Mouse (Mus musculus) brain, embryonic 18.5 days (tissue): ENCODE data around the gene Btn1a1.

Source experiments
- DNase-seq: peaks from one replicate; pipeline ENCODE4 v3.0.0-alpha.2; 2012; ENCODE audit warnings: low read depth, low spot score

Btn1a1 gene

DNA sequence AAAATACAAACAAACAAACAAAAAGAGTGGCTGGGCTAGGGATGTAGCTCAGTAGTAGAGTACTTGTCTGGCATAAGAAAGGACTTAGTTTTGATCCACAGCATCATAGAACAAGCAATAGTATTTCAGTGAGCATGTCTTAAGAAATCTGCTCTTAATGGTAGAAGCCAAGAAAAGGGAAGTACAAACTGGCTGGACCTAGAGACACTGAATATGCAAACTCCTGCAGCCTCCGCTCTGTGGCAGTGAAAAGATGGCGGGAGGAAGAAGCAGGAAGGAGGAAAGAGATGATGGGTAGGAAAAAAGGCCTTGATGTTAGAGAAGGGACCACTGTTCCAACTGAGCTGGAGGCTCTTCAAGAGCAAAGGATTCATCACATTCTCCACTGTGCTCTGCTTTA, 17.5 kb upstream of the Btn1a1 start:
- no peak for DNase-seq

DNA sequence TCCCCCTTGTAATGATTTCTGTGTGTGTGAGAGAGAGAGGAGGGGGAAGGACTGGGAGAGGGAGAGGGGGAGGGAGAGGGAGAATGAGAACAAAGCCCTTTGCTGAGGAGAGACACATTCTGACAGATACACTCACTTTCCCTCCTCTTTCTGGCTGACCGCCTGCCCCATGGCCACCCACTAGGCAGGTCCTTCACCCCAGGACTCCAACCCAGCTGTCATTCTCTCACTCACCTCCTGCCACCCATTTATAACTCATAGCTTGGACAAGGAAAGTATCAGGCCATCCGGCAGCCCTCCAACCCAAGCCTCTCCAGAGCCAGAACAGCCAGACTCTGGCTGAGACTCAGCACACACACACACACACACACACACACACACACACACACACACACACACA, 10.0 kb upstream of the Btn1a1 start:
- DNase-seq, result no peak

DNA sequence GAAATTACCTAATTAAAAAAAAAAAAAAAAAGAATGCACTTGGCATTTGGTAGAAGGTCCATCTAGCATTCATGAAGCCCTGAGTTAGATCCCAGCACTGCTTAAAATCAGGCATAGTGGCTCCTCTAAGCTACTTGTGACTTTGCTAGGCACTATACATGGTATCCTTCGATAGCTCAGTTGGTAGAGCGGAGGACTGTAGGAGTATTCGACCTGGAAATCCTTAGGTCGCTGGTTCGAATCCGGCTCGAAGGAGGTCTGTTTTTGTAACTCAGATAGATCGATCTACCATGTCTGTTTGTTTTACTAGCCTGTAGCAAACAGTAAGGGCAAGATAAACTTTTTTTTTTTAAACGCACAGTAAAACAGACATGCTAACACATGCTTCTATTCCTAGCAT, 1.2 kb upstream of the Btn1a1 start:
- no peak for DNase-seq

DNA sequence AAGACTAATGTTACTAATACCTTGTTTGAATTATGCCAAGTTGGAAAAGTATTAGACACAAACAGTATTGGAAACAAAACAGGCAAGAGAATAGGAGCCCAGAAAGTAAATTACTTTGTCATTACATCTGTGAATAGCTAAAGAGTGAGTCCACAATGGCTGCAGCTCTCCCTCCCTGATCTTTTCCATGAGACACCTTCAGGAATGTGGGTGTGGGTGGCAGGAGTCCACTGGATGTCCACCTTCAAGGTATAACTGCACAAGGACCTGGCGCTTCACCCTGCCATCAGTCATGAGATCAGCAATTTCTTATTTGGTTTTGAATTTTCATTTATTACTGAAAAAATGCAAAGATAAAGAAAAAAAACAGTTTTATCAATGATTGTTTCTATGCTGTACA, 605 bp upstream of the Btn1a1 start:
- DNase-seq, result no peak

- no peak for DNase-seq
Measured at GRCm38 (mm10) chr13:23464841-23465366, 797 bp downstream of the Btn1a1 start.

GRCm38 (mm10) chr13:23464224-23464637, 1.5 kb downstream of the Btn1a1 start:
- DNase-seq, result no peak

GRCm38 (mm10) chr13:23463381-23464223, 2.1 kb downstream of the Btn1a1 start:
- DNase-seq, result no peak

DNA sequence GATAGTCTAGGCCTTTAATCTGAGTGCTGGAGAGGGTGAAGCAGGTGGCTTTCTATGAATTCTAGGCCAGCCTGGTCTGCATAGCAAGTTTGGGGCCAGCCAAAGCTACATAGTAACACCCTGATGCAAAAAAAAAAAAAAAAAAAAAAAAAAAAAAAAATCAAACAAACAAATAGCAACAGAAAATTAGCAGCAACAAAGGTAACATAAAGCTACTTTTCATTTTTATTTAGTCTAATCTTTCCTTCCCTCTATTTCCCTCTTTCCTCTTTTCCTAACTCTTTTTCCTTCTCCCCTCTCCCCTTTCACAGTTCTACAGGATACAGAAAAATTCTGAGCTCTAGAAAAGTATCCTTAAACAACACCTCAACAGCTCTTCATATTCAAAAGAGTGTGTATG, 3.0 kb downstream of the Btn1a1 start:
- no peak for DNase-seq

DNA sequence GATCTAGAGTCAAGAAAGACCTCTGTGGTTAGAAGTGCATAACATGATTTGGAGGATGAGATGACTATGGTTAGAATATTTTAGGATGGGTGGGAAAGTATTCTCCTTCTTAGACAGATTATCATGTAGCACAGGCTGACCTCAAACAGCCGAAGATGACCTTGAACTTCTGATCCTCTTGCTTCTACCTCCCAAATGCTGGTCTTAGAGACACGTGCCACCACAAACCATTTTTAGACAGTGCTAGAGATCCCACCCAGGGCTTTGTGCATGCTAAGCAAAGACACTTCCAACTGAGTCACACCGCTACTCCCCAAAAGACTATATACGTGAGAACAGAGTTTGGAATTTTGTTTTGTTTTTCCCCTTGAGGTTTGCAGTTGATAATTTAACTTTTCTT, 3.6 kb downstream of the Btn1a1 start:
- no peak for DNase-seq

GRCm38 (mm10) chr13:23459264-23459846, 6.3 kb downstream of the Btn1a1 start:
- DNase-seq, result no peak

DNA sequence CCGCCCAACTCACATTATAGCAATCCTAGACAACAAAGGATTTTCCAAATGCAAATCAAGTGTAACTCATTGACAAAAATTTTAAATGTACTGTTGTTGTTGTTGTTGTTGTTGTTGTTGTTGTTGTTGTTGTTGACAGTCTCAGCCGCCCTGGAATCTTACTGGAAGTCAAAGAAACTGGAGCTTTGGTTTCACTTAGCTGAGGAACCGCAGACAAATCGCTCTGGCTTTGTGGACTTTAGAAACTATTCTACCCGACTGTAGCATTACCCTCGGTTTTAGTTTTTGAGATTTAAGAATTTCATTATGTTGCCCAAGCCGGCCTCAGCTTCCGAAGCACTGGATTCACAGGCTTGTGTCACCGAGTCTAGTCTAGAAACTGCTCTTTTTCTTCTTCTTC, 11.8 kb downstream of the Btn1a1 start:
- no peak for DNase-seq

GRCm38 (mm10) chr13:23453362-23453862, 12.3 kb downstream of the Btn1a1 start:
- DNase-seq, result no peak

- no peak for DNase-seq
Measured at GRCm38 (mm10) chr13:23450398-23450797, 15.3 kb downstream of the Btn1a1 start.

GRCm38 (mm10) chr13:23449235-23450095, 16.2 kb downstream of the Btn1a1 start:
- no peak for DNase-seq

DNA sequence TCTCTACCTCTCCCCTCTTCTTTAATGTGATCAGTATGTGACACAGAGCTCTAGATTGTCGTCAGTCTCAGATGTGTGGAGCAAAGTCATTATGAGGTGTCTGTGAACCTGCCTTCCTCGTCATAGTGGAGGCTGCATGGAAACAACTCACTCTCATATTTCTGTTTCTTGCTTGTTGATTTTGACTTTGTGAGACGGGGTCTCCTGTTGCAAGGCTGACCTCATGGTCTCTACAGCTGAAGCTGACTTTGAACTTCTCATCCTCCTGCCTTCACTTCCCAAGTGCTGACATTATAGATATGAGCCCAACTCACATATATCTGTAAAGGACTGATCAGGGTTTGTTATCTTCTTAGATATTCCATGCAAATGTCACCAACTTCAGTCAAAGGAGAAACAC, 16.9 kb downstream of the Btn1a1 start:
- DNase-seq, result no peak

GRCm38 (mm10) chr13:23446498-23446952, 19.2 kb downstream of the Btn1a1 start:
- no peak for DNase-seq

GRCm38 (mm10) chr13:23445561-23446320, 20.0 kb downstream of the Btn1a1 start:
- no peak for DNase-seq

DNA sequence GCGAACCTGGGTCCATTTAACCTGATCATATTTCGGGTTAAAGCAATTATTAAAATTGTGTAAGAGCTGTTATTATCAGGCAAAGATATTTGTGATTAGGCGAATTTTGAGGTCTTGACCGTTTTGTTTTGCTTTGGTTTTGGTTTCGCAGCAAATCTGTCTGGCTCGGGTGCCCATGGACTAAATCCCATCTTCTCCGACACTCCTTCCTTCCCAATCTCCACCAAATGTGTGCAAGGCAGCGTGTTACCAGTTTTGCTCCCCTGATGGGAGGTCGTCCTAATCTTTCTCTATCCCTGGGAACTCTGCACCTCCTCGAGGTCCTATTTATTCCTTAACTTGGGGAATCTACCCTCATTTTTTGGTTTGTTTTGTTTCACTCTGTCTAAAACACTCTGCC, 20.5 kb downstream of the Btn1a1 start:
- no peak for DNase-seq

DNA sequence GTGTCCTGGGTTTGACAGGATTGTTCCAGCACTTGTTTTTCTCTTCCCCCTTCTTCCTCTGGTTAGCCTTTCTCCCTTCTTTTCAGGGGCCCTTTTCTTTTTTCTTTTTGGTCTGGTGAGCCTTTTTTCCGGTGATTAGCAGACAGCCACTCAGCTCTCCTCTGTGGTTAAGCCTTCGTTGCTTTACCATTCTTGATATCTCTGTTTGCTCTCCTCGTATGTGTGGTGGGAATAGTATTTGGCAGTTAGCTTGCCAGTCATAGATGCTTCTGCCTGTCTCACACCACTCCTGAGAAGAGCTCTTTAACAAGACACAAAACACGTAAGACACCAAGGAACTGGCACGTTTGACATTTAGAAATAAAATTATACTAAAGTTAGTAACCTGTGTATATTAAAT, 21.2 kb downstream of the Btn1a1 start:
- DNase-seq, result no peak

DNA sequence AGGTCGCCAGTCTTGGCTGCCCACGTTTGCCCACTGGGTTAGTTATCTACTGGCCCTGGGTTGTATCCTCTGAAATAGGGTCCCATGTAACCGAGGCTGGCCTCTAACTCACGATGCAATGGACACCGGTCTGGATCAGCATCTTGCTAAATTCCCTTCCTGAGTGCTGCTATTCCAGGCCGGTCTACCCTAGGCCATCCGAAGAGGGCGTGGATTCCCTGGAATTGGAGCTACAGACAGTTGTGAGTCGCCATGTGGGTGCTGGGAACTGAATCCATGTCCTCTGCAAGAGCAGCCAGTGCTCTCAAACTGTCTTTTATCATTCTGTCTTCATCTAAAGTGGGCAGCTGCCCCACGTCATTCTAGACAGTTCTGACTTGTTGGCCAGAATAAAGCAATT, 25.8 kb downstream of the Btn1a1 start:
- DNase-seq, result no peak

- no peak for DNase-seq
Measured at GRCm38 (mm10) chr13:23438521-23438920, 27.2 kb downstream of the Btn1a1 start.
